Mouse (Mus musculus) right cerebral cortex, postnatal 14 days (tissue): Measurements from ENCODE around the gene Il34.
"Not testable (repeated sequence)": the region's sequence is repeated elsewhere in the genome, so short reads cannot be mapped to it uniquely, and the experiment has no call there.

Experiments used
- DNase-seq: peaks from one replicate; pipeline ENCODE4 v3.0.0; 2022

Gene Il34

GRCm38 (mm10) chr8:110809831-110810230 lies 4.1 kb upstream of the Il34 start:
- no peak for DNase-seq

DNA sequence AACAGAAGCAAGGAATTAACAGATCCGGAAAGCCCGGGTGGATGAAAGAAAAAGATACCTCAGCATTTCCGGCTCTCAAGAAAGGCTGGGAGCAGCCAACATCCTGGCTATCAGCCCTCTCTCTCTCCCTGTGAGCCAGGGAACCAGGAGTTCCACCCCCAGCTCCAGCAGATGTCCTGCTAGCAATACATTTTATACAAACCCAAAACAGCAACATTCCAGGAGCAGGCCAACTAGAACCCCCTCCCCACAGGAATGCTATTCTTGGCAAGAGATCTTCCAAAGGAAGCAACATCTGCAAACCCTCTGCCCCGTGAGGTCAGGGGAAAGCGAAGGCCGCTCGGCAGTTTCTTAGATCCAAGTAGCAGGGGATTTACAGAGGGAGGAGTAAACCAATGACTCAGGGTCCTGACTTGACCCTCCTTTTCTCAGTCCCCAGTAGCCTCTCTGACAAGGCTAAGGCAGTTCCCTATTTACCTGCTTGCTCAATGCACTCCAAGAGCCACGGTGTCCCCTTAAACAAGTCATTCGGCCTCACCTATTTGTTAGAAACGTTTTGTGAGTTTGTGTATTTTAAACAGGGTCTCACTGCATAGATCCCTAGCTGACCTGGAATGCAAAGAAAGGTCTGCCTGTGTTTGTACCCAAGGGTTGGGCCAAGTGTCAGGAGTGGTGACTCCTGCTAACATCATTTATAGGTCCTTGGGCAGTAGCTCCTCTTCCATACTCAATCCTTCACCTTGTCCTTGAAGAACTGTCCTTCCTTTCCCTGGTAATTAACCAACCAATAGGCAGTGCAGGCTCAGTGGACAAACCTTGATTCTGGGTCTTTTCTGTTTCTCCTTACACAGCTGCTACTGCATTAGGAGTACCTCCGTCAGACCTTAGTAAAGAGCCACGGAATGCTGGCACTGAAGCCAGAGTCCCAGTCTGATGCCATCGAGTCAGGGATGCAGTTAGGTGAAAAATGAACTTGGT lies 3.1 kb upstream of the Il34 start:
- no peak for DNase-seq

DNA sequence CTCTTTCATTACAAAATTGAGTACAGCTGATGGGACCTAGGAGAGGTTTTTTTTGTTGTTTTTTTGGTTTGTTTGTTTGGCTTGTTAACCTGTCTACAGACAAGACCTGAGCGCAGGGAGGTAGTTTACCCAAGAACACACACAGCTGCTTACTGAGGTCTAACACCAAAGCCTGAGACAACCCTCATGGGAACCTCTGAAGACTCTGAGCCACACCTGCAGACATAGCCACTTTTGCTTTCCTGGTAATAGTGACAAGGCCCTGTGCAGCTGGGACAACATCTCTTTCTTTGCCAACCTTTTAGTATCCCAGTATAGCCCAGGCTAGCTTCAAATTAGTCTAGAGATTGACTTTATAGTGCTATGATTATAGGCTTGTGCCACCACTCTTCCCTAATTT lies 422 bp upstream of the Il34 start:
- no peak for DNase-seq

DNA sequence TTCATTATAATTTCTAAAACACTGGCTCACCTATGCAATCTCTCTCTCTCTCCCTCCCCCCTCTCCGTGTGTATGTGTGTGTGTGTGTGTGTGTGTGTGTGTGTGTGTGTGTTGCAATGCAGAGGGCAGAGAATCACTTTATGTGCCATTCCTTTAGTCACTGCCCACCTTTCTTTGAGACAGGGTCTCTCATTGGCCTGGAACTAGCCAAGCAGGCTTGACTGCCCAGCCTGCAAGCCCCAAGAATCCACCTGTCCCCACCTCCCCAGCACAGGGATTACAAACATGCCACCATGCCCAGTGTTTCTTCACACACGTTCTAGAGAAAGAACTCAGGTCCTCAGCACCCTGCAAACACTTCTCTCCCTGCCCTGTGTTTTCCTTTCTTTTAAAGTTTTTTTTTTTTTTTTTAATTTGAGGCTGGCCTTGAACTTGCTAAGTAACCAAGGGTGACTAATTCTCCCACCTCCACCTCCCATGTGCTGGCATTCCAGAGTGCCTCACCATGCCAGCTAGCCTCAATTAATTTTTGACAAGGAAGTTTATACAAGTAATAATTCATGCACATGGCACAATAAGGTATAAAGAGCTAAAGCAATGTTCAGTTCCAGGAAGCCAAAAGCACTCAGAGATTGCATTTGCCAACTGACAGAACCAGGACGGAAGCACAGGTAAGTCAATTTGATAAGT lies 754 bp downstream of the Il34 start:
- no peak for DNase-seq

DNA sequence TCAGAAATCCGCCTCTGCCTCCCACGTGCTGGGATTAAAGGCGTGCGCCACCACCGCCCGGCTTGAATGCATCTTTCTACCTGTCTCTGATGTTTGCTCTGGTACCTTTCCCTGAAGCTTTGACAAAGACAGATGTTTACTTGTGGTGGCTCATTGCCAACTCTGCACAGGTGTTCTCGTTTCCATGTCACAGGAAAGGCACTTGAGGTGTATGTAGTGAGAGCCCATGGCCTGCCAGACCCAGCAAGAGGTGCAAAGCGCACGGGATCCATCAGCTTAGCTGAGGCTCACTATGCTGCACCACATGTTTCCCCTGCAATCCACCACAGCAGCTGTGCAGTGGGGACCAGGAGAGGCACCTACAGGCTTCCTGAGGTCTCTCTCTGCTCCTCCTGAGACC lies 1.9 kb downstream of the Il34 start:
- no peak for DNase-seq

GRCm38 (mm10) chr8:110802988-110803387 lies 2.7 kb downstream of the Il34 start:
- no peak for DNase-seq

- no peak for DNase-seq
Observed at GRCm38 (mm10) chr8:110797086-110797485, 8.6 kb downstream of the Il34 start.

GRCm38 (mm10) chr8:110794363-110794965 lies 11.3 kb downstream of the Il34 start:
- no peak for DNase-seq

GRCm38 (mm10) chr8:110793936-110794335 lies 11.8 kb downstream of the Il34 start:
- no peak for DNase-seq

DNA sequence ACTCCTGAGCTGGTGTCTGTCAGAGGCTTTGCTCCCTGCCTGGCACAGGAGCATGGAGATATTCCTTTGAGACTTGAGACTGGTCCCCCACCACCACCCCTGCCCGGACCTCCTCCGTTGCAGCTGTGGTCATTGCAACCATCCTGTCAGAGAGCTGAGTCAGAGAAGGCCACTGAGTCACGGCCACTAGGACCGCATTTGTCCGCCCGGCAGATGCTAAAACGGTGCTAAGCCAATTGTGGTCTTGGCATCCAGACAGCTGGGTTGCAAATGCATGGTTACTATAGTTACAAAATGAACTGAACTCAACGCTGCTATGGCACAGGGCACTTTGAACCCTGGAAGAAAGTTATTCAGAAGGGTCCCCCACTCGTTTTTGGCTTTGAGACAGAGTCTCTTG lies 12.2 kb downstream of the Il34 start:
- DNase-seq = no peak

DNA sequence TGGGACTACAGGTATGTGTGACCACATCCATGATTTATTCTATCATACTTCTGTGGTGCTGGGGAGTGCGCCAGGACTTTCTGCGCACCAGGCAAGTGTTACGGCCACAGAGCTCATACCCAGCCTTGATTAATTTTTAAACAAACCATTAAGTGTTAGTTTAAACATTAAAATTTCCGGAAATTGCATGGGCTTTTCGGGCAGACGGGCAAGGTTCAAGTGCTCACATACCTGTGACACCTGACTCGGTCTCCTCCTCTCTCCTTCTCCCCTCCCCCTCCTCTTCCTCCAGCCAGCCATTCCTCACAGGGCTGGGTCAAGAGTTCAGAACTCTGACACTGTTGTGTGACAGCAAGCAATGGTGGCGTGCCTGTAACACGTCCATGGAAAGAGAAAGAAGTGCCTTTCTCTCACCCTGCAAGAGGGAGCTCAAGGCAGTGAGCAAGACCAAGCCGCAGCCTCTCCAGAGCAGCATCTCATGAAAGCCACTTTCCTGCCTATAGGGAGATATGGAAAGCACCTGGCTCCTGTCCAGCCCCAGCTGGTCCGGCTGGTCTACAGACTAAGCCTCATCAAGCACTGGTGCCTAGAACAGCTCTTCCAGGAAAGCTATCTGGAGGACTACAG lies 13.0 kb downstream of the Il34 start:
- DNase-seq = peak; percentile 67

DNA sequence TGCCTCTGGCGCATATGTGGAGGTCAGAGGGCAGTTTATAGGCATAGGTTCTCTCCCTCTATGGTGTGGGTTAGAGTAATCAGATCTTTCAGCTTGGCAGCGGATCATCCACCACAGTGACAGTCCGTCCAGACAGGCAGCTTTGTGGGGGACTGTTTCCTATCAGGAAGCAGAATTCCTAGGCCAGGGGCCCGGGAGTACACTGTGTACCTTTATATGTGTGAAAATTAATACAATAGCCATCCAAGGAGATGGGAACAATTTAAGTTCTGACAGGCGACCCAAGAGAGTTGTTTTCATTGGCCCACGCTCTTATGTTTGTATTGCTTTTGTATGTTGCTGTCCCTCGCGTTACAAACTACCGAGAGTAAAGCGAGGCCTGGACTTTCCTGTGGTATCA lies 14.6 kb downstream of the Il34 start:
- DNase-seq = no peak

DNA sequence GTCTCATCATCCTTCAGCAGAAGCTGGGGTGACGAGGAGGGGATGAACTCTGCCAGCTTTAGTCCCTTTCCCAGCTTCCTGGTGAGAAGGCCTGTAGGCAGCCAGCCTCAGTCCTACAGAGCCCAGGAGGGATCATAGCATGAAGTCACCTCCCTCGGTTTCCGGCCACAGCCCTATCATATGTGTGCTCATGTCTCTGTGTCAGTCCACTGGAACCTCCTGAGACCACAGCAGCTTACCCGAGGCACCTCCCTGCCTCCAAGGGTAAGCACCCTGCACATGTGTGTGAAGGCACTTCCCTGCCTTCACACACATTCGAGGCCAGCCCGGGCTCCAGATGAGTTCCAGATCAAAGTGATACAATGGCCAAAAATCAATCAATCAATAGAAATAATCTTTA lies 15.5 kb downstream of the Il34 start:
- no peak for DNase-seq

DNA sequence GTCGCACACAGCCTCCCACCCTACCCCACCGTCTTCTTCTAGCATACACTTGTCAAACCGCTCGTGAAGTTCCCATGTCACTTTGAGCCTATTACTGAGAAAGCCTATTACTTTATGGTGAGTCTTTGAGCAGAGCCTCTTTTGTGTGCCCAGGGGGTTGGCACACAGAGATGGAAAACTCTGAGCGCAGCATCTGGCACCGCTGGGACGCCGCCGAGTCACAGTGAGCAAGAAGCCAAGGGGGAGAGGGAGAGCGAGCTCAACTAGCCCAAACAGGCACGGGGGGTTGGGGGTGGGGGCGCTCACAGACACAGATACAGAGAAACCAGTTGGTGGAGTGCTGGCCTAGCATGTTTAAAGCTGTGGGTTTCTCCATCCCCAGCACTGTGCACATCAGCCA lies 16.2 kb downstream of the Il34 start:
- no peak for DNase-seq

DNA sequence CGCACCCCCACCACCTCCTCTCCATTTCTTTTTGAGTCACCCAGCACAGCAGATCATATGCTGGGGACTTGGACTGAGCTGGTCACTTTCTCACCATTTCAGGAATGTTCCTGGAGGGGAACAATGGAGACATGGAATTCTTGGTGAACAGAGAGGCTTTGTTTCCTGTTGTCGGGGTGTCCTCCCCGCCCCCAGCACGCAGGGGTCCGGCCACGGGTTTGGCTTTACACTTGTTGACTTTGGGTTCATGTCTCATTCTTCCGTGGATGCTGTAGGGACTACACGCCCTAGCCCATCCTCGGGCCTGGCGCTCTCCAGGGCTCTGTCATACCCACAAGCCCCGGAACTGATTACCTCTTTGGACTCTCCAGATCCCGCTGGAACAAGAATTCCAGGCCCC lies 16.7 kb downstream of the Il34 start:
- no peak for DNase-seq

GRCm38 (mm10) chr8:110787411-110787954 lies 18.2 kb downstream of the Il34 start:
- no peak for DNase-seq

DNA sequence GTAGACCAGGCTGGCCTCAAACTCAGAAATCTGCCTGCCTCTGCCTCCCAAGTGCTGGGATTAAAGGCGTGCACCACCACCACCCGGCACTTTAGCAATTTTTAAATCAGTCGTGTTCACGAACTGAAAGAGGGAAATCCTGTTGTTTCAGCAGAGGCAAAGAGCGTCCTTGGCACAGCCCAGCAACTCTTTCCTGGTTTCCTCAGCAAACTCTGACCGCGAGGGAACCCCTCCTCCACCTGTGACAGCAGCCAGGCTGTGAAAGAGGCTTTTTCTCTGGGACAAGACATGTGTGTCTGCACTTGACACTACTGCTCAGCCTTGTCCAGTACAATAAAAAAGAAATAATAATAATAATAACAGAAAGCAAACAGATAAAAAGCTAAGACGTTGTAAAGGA lies 18.8 kb downstream of the Il34 start:
- DNase-seq = no peak

DNA sequence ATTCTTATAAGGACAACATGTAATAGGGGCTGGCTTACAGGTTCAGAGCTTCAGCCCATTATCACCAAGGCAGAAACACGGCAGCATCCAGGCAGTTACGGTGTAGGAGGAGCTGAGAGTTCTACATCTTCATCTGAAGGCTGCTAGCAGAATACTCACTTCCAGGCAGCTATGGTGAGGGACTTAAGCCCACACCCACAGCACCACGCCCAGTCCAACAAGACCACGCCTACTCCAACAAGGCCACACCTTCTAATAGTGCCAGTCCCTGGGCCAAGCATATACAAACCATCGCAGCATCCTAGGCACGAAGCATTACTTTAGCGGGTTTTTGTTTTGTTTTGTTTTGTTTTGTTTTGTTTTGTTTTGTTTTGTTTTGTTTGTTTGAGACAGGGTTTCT lies 19.2 kb downstream of the Il34 start:
- DNase-seq = not testable (repeated sequence)

GRCm38 (mm10) chr8:110785366-110785765 lies 20.4 kb downstream of the Il34 start:
- no peak for DNase-seq

DNA sequence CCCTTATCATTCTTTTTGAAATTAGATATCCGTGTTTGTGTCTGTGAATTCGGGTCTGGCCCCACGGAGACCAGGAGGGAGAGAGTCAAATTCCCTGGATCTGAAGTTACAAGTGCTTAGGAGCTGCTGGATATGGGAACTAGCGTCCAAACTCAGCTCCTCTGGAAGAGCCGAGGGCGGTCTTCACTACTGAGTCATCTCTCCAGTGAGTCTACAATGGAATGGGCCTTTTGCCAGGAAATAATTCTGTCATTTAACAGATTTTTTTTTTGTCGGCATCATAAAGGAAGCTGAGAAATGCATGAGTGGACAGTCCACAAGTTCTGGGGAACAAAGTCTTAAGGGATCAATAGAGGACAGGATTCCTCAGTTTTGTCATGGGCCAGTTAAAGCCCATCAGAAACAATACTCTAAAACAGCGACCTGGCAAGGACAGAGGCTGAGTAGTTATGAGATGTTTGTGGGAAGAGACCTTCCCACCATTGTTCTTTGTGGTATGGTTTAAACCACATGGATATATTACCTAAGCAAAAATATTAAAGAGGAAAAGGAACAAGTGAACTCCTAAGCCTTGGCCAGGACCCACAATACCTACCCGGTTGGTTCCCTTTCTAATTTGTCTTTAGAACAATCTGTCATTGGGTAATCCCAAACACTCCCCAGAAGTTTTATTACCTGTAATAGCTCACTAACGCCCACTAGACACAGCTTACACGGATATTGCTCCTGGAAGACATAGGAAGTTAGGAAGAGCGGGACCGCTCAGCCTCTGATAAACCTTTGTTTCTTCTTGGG lies 25.6 kb downstream of the Il34 start:
- no peak for DNase-seq

- no peak for DNase-seq
Observed at GRCm38 (mm10) chr8:110776335-110776734, 29.4 kb downstream of the Il34 start.

GRCm38 (mm10) chr8:110775721-110776120 lies 30.0 kb downstream of the Il34 start:
- DNase-seq = no peak
